Mouse (Mus musculus) frontal cortex, postnatal 36 days (tissue): Measurements from ENCODE around the gene Padi6.

Source experiments
- DNase-seq, 2 experiments: peaks; one replicate each; pipeline ENCODE4 v3.0.0; 2022; ENCODE audit warnings: low spot score in 2 of 2

Gene Padi6

GRCm38 (mm10) chr4:140742543-140742942 lies at the start of gene Padi6:
Gene Padi6, minus strand, starts transcription at chr4:140742643.
- DNase-seq: no peak

GRCm38 (mm10) chr4:140791071-140791470 lies 48.6 kb upstream of the Padi6 start:
- no peak for DNase-seq

GRCm38 (mm10) chr4:140789983-140790382 lies 47.5 kb upstream of the Padi6 start:
- DNase-seq: no peak

- DNase-seq: peak; percentile 24 to 36
Measured at GRCm38 (mm10) chr4:140788983-140789382, 46.5 kb upstream of the Padi6 start.

- DNase-seq: no peak
Measured at GRCm38 (mm10) chr4:140788264-140788663, 45.8 kb upstream of the Padi6 start.

GRCm38 (mm10) chr4:140787414-140787813 lies 45.0 kb upstream of the Padi6 start:
- no peak for DNase-seq

GRCm38 (mm10) chr4:140785217-140785616 lies 42.8 kb upstream of the Padi6 start:
- no peak for DNase-seq

- DNase-seq: no peak
Measured at GRCm38 (mm10) chr4:140784292-140784945, 42.0 kb upstream of the Padi6 start.

GRCm38 (mm10) chr4:140782821-140783220 lies 40.4 kb upstream of the Padi6 start:
- no peak for DNase-seq

- no peak for DNase-seq
Measured at GRCm38 (mm10) chr4:140780507-140780906, 38.1 kb upstream of the Padi6 start.

- no peak for DNase-seq
Measured at GRCm38 (mm10) chr4:140779803-140780397, 37.5 kb upstream of the Padi6 start.

- no peak for DNase-seq
Measured at GRCm38 (mm10) chr4:140776623-140777022, 34.2 kb upstream of the Padi6 start.

GRCm38 (mm10) chr4:140775876-140776275 lies 33.4 kb upstream of the Padi6 start:
- DNase-seq: no peak

GRCm38 (mm10) chr4:140774893-140775292 lies 32.5 kb upstream of the Padi6 start:
- no peak for DNase-seq

GRCm38 (mm10) chr4:140774025-140774800 lies 31.8 kb upstream of the Padi6 start, which contains the start of gene Padi4:
Gene Padi4, minus strand, starts transcription at chr4:140774236.
- no peak for DNase-seq

- no peak for DNase-seq
Measured at GRCm38 (mm10) chr4:140771091-140771490, 28.6 kb upstream of the Padi6 start.

- DNase-seq: no peak
Measured at GRCm38 (mm10) chr4:140770433-140770832, 28.0 kb upstream of the Padi6 start.

- no peak for DNase-seq
Measured at GRCm38 (mm10) chr4:140768973-140769372, 26.5 kb upstream of the Padi6 start.

- DNase-seq: no peak
Measured at GRCm38 (mm10) chr4:140765936-140766335, 23.5 kb upstream of the Padi6 start.

GRCm38 (mm10) chr4:140763158-140763557 lies 20.7 kb upstream of the Padi6 start:
- peak; percentile 11 to 19 for DNase-seq

GRCm38 (mm10) chr4:140761601-140762000 lies 19.2 kb upstream of the Padi6 start:
- no peak for DNase-seq

GRCm38 (mm10) chr4:140755811-140756210 lies 13.4 kb upstream of the Padi6 start:
- no peak for DNase-seq

- DNase-seq: no peak
Measured at GRCm38 (mm10) chr4:140753366-140753765, 10.9 kb upstream of the Padi6 start.
